ENCODE assay signal across 21 mouse cellular contexts in genomic region chr2:3251309-3251708, GRCm38 (mm10). TPM values are rescaled to one million over a fixed set of nuclear protein-coding genes. Genes with fewer than 3 reads are reported as not detected.
DNase-seq lines count a peak whose midpoint lies in the region; ATAC-seq and TF ChIP-seq lines count a peak whose summit lies in the region.
"Had no signal": no experiment of that assay in that cellular context is flagged by ENCODE, and none has a peak within 500 bp of the region (broad histone marks: within the 10 kb centered on the region; RNA-seq: fewer than 3 reads in every experiment).

No protein-coding gene starts in this region.

- no peak overlapping the region for H3K4me3 ChIP-seq in intestine, embryonic 16.5 days (ENCODE audit: low read length)
- no peak overlapping the region for H3K4me3 ChIP-seq in intestine, embryonic 15.5 days (replicated peaks)
- H3K4me3 ChIP-seq in intestine, postnatal 0 days (ENCODE audit: low read depth, low read length): no peak overlapping the region
- no peak overlapping the region for H3K4me3 ChIP-seq in midbrain, postnatal 0 days (ENCODE audit: low read depth, low read length)

- peak; percentile 2 for DNase-seq in heart, adult 11 months
- no peak for DNase-seq in heart, adult 18-20 months
- DNase-seq in midbrain, postnatal 0 days (ENCODE audit: low spot score): no peak
- DNase-seq: adrenal gland, adult 2 months; adrenal gland, adult 8-10 months; adrenal gland, postnatal 10 days; adrenal gland, postnatal 14 days; adrenal gland, postnatal 25 days; adrenal gland, postnatal 36 days; B cell, adult 2 months; cerebellum, adult 11 months; cerebellum, adult 11-12 months; cerebellum, adult 18-20 months had no signal

- WGBS in intestine, embryonic 16.5 days: 68% methylated on average over 2 of the region's 2 CpGs
- WGBS in intestine, embryonic 15.5 days: 63% methylated on average over 2 of the region's 2 CpGs
- 43% methylated on average over 2 of the region's 2 CpGs for WGBS in intestine, postnatal 0 days
- WGBS in midbrain, postnatal 0 days: 90% methylated on average over 2 of the region's 2 CpGs

- no peaks in the 10 kb centered on the region for H3K9me3 ChIP-seq in intestine, embryonic 16.5 days (ENCODE audit: control insufficient read depth, low read length)
- no peaks in the 10 kb centered on the region for H3K9me3 ChIP-seq in intestine, embryonic 15.5 days
- H3K9me3 ChIP-seq in intestine, postnatal 0 days (ENCODE audit: control insufficient read depth): no peaks in the 10 kb centered on the region
- no peaks in the 10 kb centered on the region for H3K9me3 ChIP-seq in midbrain, postnatal 0 days (ENCODE audit: low read length)
- H3K9me3 ChIP-seq: G1E had no signal

- ATAC-seq in intestine, embryonic 16.5 days: peak; percentile 52; the same call in 1 of the 2 replicates
- ATAC-seq in intestine, embryonic 15.5 days: no peak
- peak; percentile 57 for ATAC-seq in intestine, postnatal 0 days
- ATAC-seq in midbrain, postnatal 0 days (ENCODE audit: low FRiP score): no peak
- ATAC-seq: activated CD4-positive, CD25-positive, alpha-beta regulatory T cell, adult 4 months; CD4-positive, CD25-positive, alpha-beta regulatory T cell, adult 4 months; Patski had no signal

- no peak overlapping the region for H3K9ac ChIP-seq in intestine, embryonic 16.5 days (ENCODE audit: low read depth, low read length)
- H3K9ac ChIP-seq in intestine, embryonic 15.5 days: no peak overlapping the region
- no peak overlapping the region for H3K9ac ChIP-seq in intestine, postnatal 0 days (ENCODE audit: low read depth, low read length)
- H3K9ac ChIP-seq in midbrain, postnatal 0 days (replicated peaks; ENCODE audit: low read length, poor library complexity, severe bottlenecking): no peak overlapping the region

- TF ChIP-seq CTCF in intestine, postnatal 0 days (IDR thresholded peaks at IDR 0.05; ENCODE audit: low read depth): no peak
- no peak for TF ChIP-seq CTCF in midbrain, postnatal 0 days (IDR thresholded peaks at IDR 0.05)

- no peaks in the 10 kb centered on the region for H3K27me3 ChIP-seq in intestine, embryonic 16.5 days (replicated peaks; ENCODE audit: control insufficient read depth, insufficient read depth, low read length)
- H3K27me3 ChIP-seq in intestine, embryonic 15.5 days (replicated peaks): no peaks in the 10 kb centered on the region
- no peaks in the 10 kb centered on the region for H3K27me3 ChIP-seq in intestine, postnatal 0 days (replicated peaks; ENCODE audit: control insufficient read depth, insufficient read depth, low read length)
- no peaks in the 10 kb centered on the region for H3K27me3 ChIP-seq in midbrain, postnatal 0 days (ENCODE audit: insufficient read depth, low read length)
- H3K27me3 ChIP-seq: CH12.LX, Patski had no signal

- no peak overlapping the region for H3K27ac ChIP-seq in intestine, embryonic 16.5 days (ENCODE audit: low read length)
- H3K27ac ChIP-seq in intestine, embryonic 15.5 days: no peak overlapping the region
- no peak overlapping the region for H3K27ac ChIP-seq in intestine, postnatal 0 days (ENCODE audit: low read depth, low read length)
- no peak overlapping the region for H3K27ac ChIP-seq in midbrain, postnatal 0 days (ENCODE audit: low read depth, low read length)

- no peaks in the 10 kb centered on the region for H3K36me3 ChIP-seq in intestine, embryonic 16.5 days (ENCODE audit: control insufficient read depth, insufficient read depth, low read length)
- H3K36me3 ChIP-seq in intestine, embryonic 15.5 days: no peaks in the 10 kb centered on the region
- no peaks in the 10 kb centered on the region for H3K36me3 ChIP-seq in intestine, postnatal 0 days (ENCODE audit: control insufficient read depth, insufficient read depth)
- no peaks in the 10 kb centered on the region for H3K36me3 ChIP-seq in midbrain, postnatal 0 days (ENCODE audit: insufficient read depth, low read length)
- H3K36me3 ChIP-seq: G1E had no signal

- H3K4me1 ChIP-seq in intestine, embryonic 16.5 days (ENCODE audit: control insufficient read depth, insufficient read depth, low read length): no peaks in the 10 kb centered on the region
- H3K4me1 ChIP-seq in intestine, embryonic 15.5 days (replicated peaks): no peaks in the 10 kb centered on the region
- H3K4me1 ChIP-seq in intestine, postnatal 0 days (replicated peaks; ENCODE audit: control insufficient read depth, insufficient read depth, low read length): no peaks in the 10 kb centered on the region
- H3K4me1 ChIP-seq in midbrain, postnatal 0 days (ENCODE audit: insufficient read depth, low read length): no peaks in the 10 kb centered on the region

- H3K4me2 ChIP-seq in intestine, embryonic 16.5 days (ENCODE audit: low read depth, low read length): no peak overlapping the region
- H3K4me2 ChIP-seq in intestine, embryonic 15.5 days (replicated peaks): no peak overlapping the region
- H3K4me2 ChIP-seq in intestine, postnatal 0 days (replicated peaks; ENCODE audit: low read depth): no peak overlapping the region
- no peak overlapping the region for H3K4me2 ChIP-seq in midbrain, postnatal 0 days (ENCODE audit: low read depth, low read length, poor library complexity, severe bottlenecking)

RNA-seq across cellular contexts. Expression of gene Nmt2, which starts 32.7 kb away (rescaled TPM):
- 1 to 10 TPM; 8.5 to 9.1 TPM for total RNA-seq in heart, adult 18-20 months (2021)
- polyA plus RNA-seq in intestine, embryonic 16.5 days (2015; fragmentation: Nextera tagmentation; extraction: Ambion mirVana): 37.5 and 38.3 TPM in 2 replicates
- polyA plus RNA-seq in intestine, embryonic 15.5 days (2015; fragmentation: Nextera tagmentation; extraction: Ambion mirVana): 39.7 and 44.3 TPM in 2 replicates
- polyA plus RNA-seq in intestine, postnatal 0 days (2015; fragmentation: Nextera tagmentation; extraction: Ambion mirVana): 20.0 and 21.0 TPM in 2 replicates
- total RNA-seq in midbrain, postnatal 0 days (2014; rRNA removed): 79.9 and 90.9 TPM in 2 replicates
- 107 and 108 TPM in 2 replicates for polyA plus RNA-seq in midbrain, postnatal 0 days (2015; fragmentation: Nextera tagmentation; extraction: Ambion mirVana)

Comparison
In these comparisons a context has a peak if more than half of its experiments do, and no peak if none do; other contexts are left out.
1. ATAC-seq: peak in intestine, embryonic 16.5 days (single experiment) and intestine, postnatal 0 days (single experiment); none in intestine, embryonic 15.5 days (single experiment) and midbrain, postnatal 0 days (single experiment).